Mouse (Mus musculus) heart, embryonic 13.5 days (tissue): ENCODE results near the gene Sp8. TPM values are rescaled to one million over a fixed set of nuclear protein-coding genes. Genes with fewer than 3 reads are reported as not detected.

Experiments
- ATAC-seq: fragments of 200-750 bp; cut with Nextera tagmentation; 2 replicates; pipeline ENCODE4 v1.8.0; 2017; ENCODE audit warnings: moderate TSS enrichment; ENCODE audit not compliant: insufficient number of reproducible peaks, low FRiP score, low TSS enrichment; ENCODE audit errors: extremely low read depth
- H3K27ac ChIP-seq: fragments of 300-500 bp; sonication (generic); replicated peaks from 2 replicates; pipeline ENCODE4 v1.5.1; 2015; ENCODE audit warnings: moderate library complexity, mild to moderate bottlenecking, inconsistent platforms
- H3K27me3 ChIP-seq: fragments of 300-500 bp; sonication (generic); replicated peaks from 2 replicates; pipeline ENCODE4 v1.6.1; 2015; ENCODE audit warnings: mild to moderate bottlenecking, inconsistent platforms
- H3K36me3 ChIP-seq: fragments of 300-500 bp; sonication (generic); 2 replicates; pipeline ENCODE4 v1.6.1; 2015; ENCODE audit warnings: mild to moderate bottlenecking, inconsistent platforms
- H3K4me1 ChIP-seq: fragments of 300-500 bp; sonication (generic); 2 replicates; pipeline ENCODE4 v1.6.1; 2015; ENCODE audit warnings: inconsistent platforms
- H3K4me2 ChIP-seq: fragments of 300-500 bp; sonication (generic); 2 replicates; pipeline ENCODE4 v1.6.1; 2015; ENCODE audit warnings: inconsistent platforms, mild to moderate bottlenecking, moderate library complexity
- H3K4me3 ChIP-seq: fragments of 300-500 bp; sonication (generic); 2 replicates; pipeline ENCODE4 v1.5.1; 2015; ENCODE audit warnings: moderate library complexity, mild to moderate bottlenecking, inconsistent platforms
- H3K9ac ChIP-seq: fragments of 300-500 bp; sonication (generic); 2 replicates; pipeline ENCODE4 v1.6.1; 2015; ENCODE audit warnings: inconsistent platforms, mild to moderate bottlenecking, moderate library complexity
- H3K9me3 ChIP-seq: fragments of 300-500 bp; sonication (generic); 2 replicates; pipeline ENCODE4 v1.6.1; 2016; ENCODE audit warnings: inconsistent platforms
- WGBS: fragments of 180-500 bp; shearing (Covaris S2); methylation state at CpG from one replicate; pipeline ENCODE4 v1.1.7; 2015; ENCODE audit warnings: mixed read lengths; 5-methylcytosine and 5-hydroxymethylcytosine counted together
- polyA plus RNA-seq: library from polyadenylated mRNA; unstranded; fragments of >200 nt; fragmentation: Nextera tagmentation; extraction: Ambion mirVana; gene quantifications from 2 replicates; pipeline ENCODE4 v1.2.1, GENCODE M21; 2015

Gene Sp8
- polyA plus RNA-seq, 1 experiment from 2014 or later, result not detected

- WGBS, result under 1% methylated on average over 78 of the region's 78 CpGs
- H3K4me2 ChIP-seq, result peak overlapping the region; percentile 89
- H3K4me1 ChIP-seq, result peaks cover 33% of the 10 kb centered on the region
- no peaks in the 10 kb centered on the region for H3K9me3 ChIP-seq
- H3K4me3 ChIP-seq, result peak overlapping the region; percentile 60
- peaks cover 93% of the 10 kb centered on the region for H3K27me3 ChIP-seq
- no peak overlapping the region for H3K27ac ChIP-seq
- ATAC-seq, result no peak
- no peaks in the 10 kb centered on the region for H3K36me3 ChIP-seq
- H3K9ac ChIP-seq, result no peak overlapping the region
Observed at GRCm38 (mm10) chr12:118849203-118849861, 3.2 kb downstream of the Sp8 start.

- H3K9me3 ChIP-seq, result no peaks in the 10 kb centered on the region
- H3K36me3 ChIP-seq, result no peaks in the 10 kb centered on the region
- no peak for ATAC-seq
- H3K4me2 ChIP-seq, result peak overlapping the region; percentile 89; the same call in 1 of the 2 replicates
- WGBS, result 1% methylated on average over 11 of the region's 11 CpGs
- 0 out of 2 replicates have a peak overlapping the region, but pooled peaks have one; percentile 60 for H3K4me3 ChIP-seq
- peaks cover 93% of the 10 kb centered on the region for H3K27me3 ChIP-seq
- H3K9ac ChIP-seq, result no peak overlapping the region
- H3K27ac ChIP-seq, result no peak overlapping the region
- peaks cover 35% of the 10 kb centered on the region for H3K4me1 ChIP-seq
Observed at GRCm38 (mm10) chr12:118849996-118850395, 3.9 kb downstream of the Sp8 start.

- Histone ChIP-seq H3K27me3 (peaks cover 92% of the 10 kb centered on the region), H3K4me3 (no peak overlapping the region), H3K27ac (no peak overlapping the region), H3K9me3 (no peaks in the 10 kb centered on the region), H3K4me2 (no peak overlapping the region), H3K4me1 (peaks cover 35% of the 10 kb centered on the region), H3K36me3 (no peaks in the 10 kb centered on the region), H3K9ac (no peak overlapping the region)
- no peak for ATAC-seq
- 30% methylated on average over 12 of the region's 12 CpGs for WGBS
Observed at GRCm38 (mm10) chr12:118850851-118851410, 4.8 kb downstream of the Sp8 start.

DNA sequence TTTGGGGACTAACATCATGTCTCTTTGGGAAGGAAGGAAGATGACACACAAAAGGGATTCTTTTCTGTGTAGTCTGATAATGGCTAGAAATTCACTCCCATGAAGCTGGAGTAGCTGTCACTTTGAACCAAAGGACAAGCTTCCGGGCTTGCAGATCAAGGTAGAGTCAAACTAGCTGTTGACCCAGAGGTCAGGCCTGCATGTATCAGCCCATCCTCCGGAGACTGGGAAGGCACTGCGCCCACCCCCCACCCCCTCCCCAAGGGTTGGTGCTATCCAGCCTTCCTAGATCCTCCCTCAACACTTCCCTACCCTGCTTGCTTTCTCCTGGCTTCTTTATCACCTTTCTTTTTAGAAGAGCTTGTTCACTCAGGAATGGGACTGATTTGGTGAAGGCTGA is 7.2 kb downstream of the Sp8 start:
- Histone ChIP-seq H3K4me1 (peaks cover 18% of the 10 kb centered on the region), H3K9me3 (no peaks in the 10 kb centered on the region), H3K4me2 (no peak overlapping the region), H3K36me3 (no peaks in the 10 kb centered on the region), H3K4me3 (no peak overlapping the region), H3K9ac (no peak overlapping the region), H3K27me3 (peaks cover 90% of the 10 kb centered on the region), H3K27ac (no peak overlapping the region)
- no peak for ATAC-seq
- WGBS, result 9% methylated on average over 3 of the region's 3 CpGs

- no peaks in the 10 kb centered on the region for H3K9me3 ChIP-seq
- peaks cover 7% of the 10 kb centered on the region for H3K4me1 ChIP-seq
- H3K4me2 ChIP-seq, result peak overlapping the region; percentile 80
- H3K36me3 ChIP-seq, result no peaks in the 10 kb centered on the region
- peak overlapping the region; percentile 72 for H3K9ac ChIP-seq
- H3K27me3 ChIP-seq, result peaks cover 83% of the 10 kb centered on the region
- ATAC-seq, result no peak; the same call in 1 of the 2 replicates
- under 1% methylated on average over 10 of the region's 10 CpGs for WGBS
- peak overlapping the region; percentile 60 for H3K4me3 ChIP-seq
- no peak overlapping the region for H3K27ac ChIP-seq
Observed at GRCm38 (mm10) chr12:118854401-118854800, 8.3 kb downstream of the Sp8 start.

DNA sequence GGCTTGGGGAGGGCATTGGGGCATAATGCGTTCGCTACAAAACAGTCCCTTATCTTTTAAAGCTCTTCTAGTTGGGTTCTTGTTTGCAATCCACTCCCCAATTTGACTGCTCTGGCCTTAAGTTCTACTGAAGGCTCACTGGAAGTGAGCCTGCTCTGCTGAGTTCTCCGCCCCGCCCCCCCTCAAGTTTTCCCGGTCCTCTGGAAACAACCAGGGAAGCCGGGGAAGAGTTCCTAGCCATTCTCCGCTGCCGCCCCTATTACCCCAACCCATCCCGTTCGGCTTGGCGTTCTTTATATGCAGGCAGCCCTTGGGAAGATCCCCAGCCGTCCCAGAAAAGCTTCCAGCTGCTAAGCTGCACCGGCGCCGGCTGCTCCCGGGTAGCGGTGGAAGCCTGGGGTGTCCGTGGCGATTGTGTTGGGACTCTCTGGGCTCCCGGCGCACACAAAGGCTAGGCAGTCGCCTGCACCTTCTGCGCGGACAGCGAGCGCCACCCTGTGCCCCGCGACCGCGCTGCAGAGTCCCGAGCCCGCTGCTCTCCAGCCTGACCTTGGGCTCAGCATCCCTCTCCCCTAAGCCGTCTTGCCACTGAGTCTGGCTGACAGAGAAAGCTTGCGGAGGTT is 8.8 kb downstream of the Sp8 start:
- Histone ChIP-seq H3K9me3 (no peaks in the 10 kb centered on the region), H3K27me3 (peaks cover 79% of the 10 kb centered on the region), H3K4me2 (peak overlapping the region; percentile 80), H3K4me1 (peaks cover 4% of the 10 kb centered on the region; the same call in 1 of the 2 replicates), H3K4me3 (peak overlapping the region; percentile 60), H3K9ac (peak overlapping the region; percentile 72), H3K36me3 (no peaks in the 10 kb centered on the region), H3K27ac (no peak overlapping the region)
- under 1% methylated on average over 34 of the region's 34 CpGs for WGBS
- peak; percentile 74 for ATAC-seq

- Histone ChIP-seq H3K27me3 (peaks cover 67% of the 10 kb centered on the region), H3K36me3 (no peaks in the 10 kb centered on the region), H3K4me3 (no peak overlapping the region), H3K4me1 (peaks cover 4% of the 10 kb centered on the region; the same call in 1 of the 2 replicates), H3K9me3 (no peaks in the 10 kb centered on the region), H3K4me2 (no peak overlapping the region), H3K27ac (no peak overlapping the region), H3K9ac (no peak overlapping the region)
- no peak for ATAC-seq
- 4% methylated on average over 7 of the region's 7 CpGs for WGBS
Observed at GRCm38 (mm10) chr12:118856151-118856550, 10.0 kb downstream of the Sp8 start.

GRCm38 (mm10) chr12:118872673-118873072 is 26.5 kb downstream of the Sp8 start:
- H3K4me1 ChIP-seq, result peaks cover 4% of the 10 kb centered on the region; the same call in 1 of the 2 replicates

GRCm38 (mm10) chr12:118882790-118883189 is 36.7 kb downstream of the Sp8 start:
- ATAC-seq, result no peak
- H3K9me3 ChIP-seq, result no peaks in the 10 kb centered on the region
- H3K9ac ChIP-seq, result no peak overlapping the region
- H3K4me3 ChIP-seq, result no peak overlapping the region
- no peak overlapping the region for H3K4me2 ChIP-seq
- no peaks in the 10 kb centered on the region for H3K27me3 ChIP-seq
- peaks cover 4% of the 10 kb centered on the region; the same call in 1 of the 2 replicates for H3K4me1 ChIP-seq
- H3K27ac ChIP-seq, result no peak overlapping the region
- H3K36me3 ChIP-seq, result no peaks in the 10 kb centered on the region

More at GRCm38 (mm10) chr12:118872673-118873072, 26.5 kb downstream of the Sp8 start:
- Histone ChIP-seq H3K4me3 (no peak overlapping the region), H3K27me3 (peaks cover 1% of the 10 kb centered on the region; the same call in 1 of the 2 replicates), H3K27ac (no peak overlapping the region), H3K9me3 (no peaks in the 10 kb centered on the region), H3K9ac (no peak overlapping the region), H3K36me3 (no peaks in the 10 kb centered on the region), H3K4me2 (no peak overlapping the region)
- WGBS, result 25% methylated on average over 8 of the region's 8 CpGs
- no peak for ATAC-seq

DNA sequence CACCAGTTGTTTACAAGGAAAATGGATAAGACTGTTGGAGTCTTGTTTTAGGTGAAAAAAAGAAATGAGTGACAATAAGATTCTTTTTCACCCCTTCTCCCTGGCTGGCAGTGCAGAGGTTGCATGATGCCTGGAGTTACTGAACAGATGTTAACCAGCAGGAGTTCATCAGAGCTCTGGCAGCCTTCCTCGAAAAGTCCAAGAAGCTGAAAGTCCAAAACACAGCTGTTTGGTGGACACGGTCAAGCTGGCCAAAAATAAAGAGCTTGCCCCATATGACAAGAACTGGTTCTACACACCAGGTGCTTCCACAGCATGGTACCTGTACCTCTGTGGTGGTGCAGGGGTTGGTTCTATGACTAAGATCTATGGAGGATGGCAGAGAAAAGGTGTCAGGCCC is 41.8 kb downstream of the Sp8 start:
- Histone ChIP-seq H3K36me3 (no peaks in the 10 kb centered on the region), H3K27ac (no peak overlapping the region), H3K4me2 (no peak overlapping the region), H3K4me3 (no peak overlapping the region), H3K9ac (no peak overlapping the region), H3K9me3 (no peaks in the 10 kb centered on the region), H3K4me1 (no peaks in the 10 kb centered on the region), H3K27me3 (no peaks in the 10 kb centered on the region)
- whole genome bisulfite sequencing, result 62% methylated on average over 2 of the region's 2 CpGs
- ATAC-seq, result no peak
